Mouse (Mus musculus) testis, adult 2 months (tissue): ENCODE data around the gene Arntl.

Experiments
- CTCF ChIP-seq: fragments of 200-500 bp; IDR thresholded peaks from 2 replicates; pipeline ENCODE4 v1.5.1; 2012; ENCODE audit warnings: low read depth, mild to moderate bottlenecking, inconsistent platforms, low read length, moderate library complexity; ENCODE audit not compliant: control insufficient read depth, insufficient read depth, insufficient replicate concordance
- POLR2A ChIP-seq: fragments of 200-500 bp; IDR thresholded peaks from 2 replicates; pipeline ENCODE4 v1.6.1; 2012; ENCODE audit warnings: low read depth, mild to moderate bottlenecking, inconsistent platforms, low read length, moderate library complexity; ENCODE audit not compliant: control insufficient read depth

GRCm38 (mm10) chr7:113270551-113270950 lies 63.3 kb downstream of the Arntl start:
- TF ChIP-seq POLR2A: no peak
- TF ChIP-seq CTCF: 0 out of 2 replicates have a peak, but pooled peaks have one; percentile 3
